Mouse (Mus musculus) hematopoietic stem cell, adult 5-6 weeks (primary cell): ENCODE measurements around the gene Gm37240. TPM values are rescaled to one million over a fixed set of nuclear protein-coding genes. Genes with fewer than 3 reads are reported as not detected.
A peak's percentile ranks its signal among the peaks of the same experiment; 100 is the strongest.

ENCODE experiments used
- ATAC-seq, 2 experiments: fragments of 125-278 bp in 1 of 2; replicated peaks in 1 of 2; 2 replicates each; pipeline ENCODE4 v1.8.0; 2016 to 2017; ENCODE audit warnings: inconsistent platforms in 2 of 2, mild to moderate bottlenecking in 2 of 2, moderate number of reproducible peaks in 2 of 2, low read depth in 1 of 2, moderate TSS enrichment in 1 of 2; ENCODE audit not compliant: low FRiP score in 2 of 2, poor library complexity in 2 of 2, severe bottlenecking in 2 of 2, insufficient read depth in 1 of 2, low TSS enrichment in 1 of 2
- total RNA-seq: library from RNA; stranded (forward); fragments of 172-1452, 232-1000 nt; gene quantifications from 2 replicates; pipeline ENCODE4 v1.2.3, GENCODE M21; 2017

Gene Gm37240
- total RNA-seq, 1 experiment from 2014 or later: not detected

- ATAC-seq: no peak
These were observed 680.8 kb downstream of the Gm37240 start for GRCm38 (mm10) chr3:85206475-85206874.

DNA sequence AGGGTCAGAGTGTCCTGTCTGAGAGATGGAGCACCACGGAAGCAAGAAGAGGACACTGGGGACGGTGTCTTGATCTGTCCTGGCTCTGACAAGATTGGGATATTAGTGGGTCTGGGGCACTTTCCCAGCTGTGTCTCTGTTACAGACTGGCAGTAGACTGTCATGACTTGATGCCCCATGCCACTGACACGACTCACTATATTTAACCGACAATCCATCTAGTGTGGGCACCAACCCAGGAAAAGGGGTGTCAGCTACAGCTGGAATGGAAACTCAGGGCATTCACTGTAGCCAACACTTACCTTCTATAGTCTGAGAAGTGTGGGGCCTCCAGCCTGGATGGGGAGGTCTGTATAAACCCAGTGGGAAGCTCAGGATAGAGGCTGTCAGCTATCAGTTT, 681.4 kb downstream of the Gm37240 start:
- ATAC-seq: no peak

GRCm38 (mm10) chr3:85203659-85204058, 683.7 kb downstream of the Gm37240 start:
- no peak for ATAC-seq

DNA sequence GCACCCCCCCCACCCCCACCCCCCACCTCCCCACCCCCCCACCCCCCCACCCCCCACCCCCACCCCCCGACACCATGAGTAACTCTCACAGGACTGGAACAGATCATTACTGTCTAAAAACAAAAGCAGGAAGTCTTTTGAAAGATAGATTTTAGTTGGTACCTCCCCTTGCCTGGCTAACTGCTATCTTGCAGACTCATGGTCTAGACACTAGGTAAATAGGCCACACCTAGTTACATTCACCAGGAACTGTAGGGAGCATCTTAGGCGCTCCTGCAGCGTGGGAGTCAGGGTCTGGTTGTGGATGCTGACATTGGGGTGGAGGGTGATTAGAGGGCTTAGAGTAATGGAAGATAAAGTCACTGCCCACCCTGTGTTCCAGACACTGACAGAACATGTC, 684.6 kb downstream of the Gm37240 start:
- ATAC-seq: peak in 1 of 2 experiments; percentile 56; a peak in 2 of 4 replicates

- no peak for ATAC-seq
These were observed 685.5 kb downstream of the Gm37240 start for GRCm38 (mm10) chr3:85201785-85202184.

GRCm38 (mm10) chr3:85198496-85198895, 688.8 kb downstream of the Gm37240 start:
- ATAC-seq: no peak

DNA sequence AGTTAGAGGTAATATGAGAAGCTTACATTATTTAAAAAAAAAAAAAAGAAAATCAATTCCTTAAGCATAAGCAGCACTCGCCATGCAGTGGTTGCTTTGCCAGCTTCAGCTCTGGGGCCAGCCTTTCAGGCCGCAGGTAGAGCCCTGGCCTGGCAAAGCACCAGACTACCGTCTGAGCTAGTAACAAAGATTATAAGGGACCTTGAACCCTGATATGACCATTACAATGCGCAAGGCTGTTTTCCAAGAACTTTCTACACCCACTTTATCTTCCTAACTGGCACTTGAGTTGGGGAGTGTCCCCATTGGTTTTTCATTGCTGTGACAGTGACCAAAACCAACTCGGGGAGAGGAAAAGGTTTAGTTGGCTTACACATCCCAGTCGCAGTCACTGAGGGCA, 690.2 kb downstream of the Gm37240 start:
- no peak for ATAC-seq

DNA sequence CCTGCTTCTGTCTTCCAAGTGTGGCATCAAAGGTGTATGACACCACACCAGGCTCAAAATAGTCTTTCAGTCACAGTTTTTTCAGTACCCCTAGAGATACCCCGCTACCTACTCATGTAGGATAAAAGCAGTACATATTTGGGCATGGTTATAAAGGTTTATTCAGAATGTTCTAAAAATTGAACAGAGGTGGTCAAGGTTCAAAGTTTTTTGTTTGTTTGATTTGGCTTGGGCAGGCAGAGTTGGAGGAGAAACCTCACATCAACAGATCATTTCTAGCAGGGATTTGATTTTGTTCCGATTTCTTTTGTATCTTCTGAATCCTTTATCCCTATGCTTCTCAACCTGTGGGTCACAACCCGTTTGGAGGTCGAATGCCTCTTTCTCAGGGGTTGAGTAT, 690.7 kb downstream of the Gm37240 start:
- ATAC-seq: no peak

DNA sequence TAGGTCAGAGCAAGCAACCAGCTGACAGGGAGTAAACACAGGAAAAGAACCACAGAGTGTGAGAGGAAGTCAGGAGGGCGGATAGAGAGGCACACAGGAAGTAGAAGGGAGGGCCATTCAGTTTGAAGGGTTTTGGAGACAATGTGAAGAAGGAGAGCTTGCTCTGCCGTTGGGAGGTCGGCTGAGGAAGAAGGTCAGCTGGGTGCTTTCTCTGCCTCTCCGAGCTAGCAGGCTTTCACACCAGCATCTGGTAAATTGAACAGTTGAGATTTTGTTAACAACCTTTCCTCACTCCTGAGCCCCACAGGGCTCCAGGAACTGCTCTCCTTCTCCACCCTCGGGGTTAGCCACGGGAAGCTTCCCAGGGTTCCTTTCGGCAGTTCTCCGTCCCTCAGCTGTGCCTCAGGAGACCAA, 692.2 kb downstream of the Gm37240 start:
- ATAC-seq: peak; percentile 78 to 83

GRCm38 (mm10) chr3:85189791-85190190, 697.5 kb downstream of the Gm37240 start:
- ATAC-seq: no peak

GRCm38 (mm10) chr3:85188364-85188763, 699.0 kb downstream of the Gm37240 start:
- ATAC-seq: peak; percentile 21 to 44; a peak in 2 of 4 replicates

DNA sequence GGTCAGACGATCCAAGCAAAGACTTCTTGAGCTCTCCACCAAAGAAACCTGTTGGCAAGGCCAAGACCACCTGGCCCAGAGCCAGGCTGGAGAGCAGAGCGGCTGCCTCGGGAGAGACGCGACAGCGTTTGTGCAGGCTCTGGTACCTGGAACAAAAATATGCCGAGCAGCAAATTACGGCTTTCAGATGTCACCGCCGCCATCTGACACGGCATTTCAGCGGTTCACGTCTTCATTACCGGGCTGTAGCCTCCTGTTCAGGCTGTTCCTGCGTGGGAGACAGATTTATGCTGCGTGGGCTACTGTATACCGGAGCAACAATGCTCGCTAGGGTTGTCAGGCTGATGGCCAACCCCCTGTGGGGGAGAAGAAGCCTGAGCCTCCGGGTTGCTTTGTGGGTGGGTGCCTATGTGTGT, 700.6 kb downstream of the Gm37240 start:
- no peak for ATAC-seq

- no peak for ATAC-seq
These were observed 701.5 kb downstream of the Gm37240 start for GRCm38 (mm10) chr3:85185827-85186226.

GRCm38 (mm10) chr3:85184916-85185315, 702.4 kb downstream of the Gm37240 start:
- ATAC-seq: no peak

DNA sequence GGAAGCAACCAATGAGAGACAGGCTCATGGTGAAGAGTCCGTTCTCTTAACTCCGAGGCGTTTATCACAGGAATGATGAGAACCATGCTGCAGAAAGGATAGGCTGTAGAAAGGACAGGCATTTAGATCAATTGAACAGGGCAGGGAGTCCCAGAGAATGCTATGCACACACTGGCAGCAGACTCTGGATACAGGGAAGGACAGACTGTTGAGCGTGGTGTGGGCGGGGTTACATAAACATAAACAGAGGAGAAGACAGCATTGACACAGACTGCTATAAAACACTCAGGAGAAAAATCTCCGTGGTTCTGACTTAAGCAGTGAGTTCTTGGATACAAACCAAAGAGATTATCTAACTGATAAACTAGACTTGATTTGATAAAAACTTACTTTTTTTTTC, 703.2 kb downstream of the Gm37240 start:
- no peak for ATAC-seq

DNA sequence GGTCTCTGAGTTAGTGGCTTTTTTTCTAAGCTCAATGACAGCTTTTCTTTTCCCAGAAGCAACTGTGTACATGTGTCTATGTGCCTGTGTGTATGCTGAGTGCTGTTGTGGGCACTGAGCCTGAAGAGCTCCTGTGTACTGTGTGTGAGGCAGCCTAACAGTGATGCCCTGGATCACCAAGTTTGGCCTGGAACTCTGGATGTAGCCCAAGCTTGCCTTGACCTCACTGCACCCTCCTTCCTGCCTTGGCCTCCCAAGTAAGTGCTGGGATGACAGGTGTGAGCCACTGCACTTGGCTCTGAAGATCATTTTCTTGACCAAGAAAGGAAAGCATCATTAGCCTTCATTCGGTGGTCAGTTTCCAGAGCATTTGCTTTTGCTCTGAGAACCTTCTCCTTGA, 710.6 kb downstream of the Gm37240 start:
- ATAC-seq: no peak

DNA sequence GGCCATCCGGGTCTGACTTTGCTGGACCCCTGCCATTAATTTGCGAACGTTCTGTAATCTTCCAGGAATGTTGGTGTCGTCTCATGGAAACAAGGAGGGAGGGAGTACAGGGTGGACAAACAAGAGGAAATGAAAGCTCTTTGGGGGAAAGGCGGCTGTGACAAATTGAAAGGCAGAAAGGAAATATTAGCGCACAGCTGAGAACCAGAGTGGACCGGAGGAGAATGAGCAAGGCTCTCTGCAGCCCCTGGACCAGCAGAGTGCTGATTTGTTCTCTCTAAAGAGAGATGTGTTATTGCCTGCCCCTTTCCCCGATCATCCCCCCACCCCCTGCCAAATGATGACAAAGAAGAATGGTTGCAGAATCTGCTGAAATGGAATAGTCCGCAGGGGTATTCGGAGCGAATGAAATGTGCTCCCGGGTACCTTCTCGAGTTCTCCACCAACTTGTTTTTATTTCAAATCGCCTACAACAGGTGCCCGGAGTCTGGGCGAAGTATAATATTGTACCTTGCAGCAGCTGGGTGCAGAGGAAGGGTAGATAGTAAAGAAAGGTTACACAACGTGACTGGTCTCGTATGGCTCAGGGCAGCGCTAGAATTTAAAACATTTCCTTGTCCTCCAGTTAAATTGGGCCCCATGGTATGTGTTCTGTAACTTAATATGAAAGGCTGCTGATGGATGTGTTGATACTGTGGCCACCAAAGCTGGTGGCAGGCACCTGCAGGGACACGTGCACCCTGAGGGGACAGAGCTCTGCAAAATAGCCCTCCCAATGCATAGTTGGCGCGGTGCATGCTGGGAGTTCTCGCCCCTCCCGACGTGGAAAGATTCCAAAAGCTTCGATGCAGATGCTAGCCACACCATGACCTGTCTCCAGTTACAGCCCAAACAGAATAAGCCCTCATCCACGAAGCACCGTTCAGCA, 712.5 kb downstream of the Gm37240 start:
- no peak for ATAC-seq

- peak; percentile 58 for ATAC-seq
These were observed 713.8 kb downstream of the Gm37240 start for GRCm38 (mm10) chr3:85173441-85174071.
